Mouse (Mus musculus): ENCODE results near the gene Ensa. TPM values are rescaled to one million over a fixed set of nuclear protein-coding genes. Genes with fewer than 3 reads are reported as not detected.
"Not testable (repeated sequence)": the region's sequence is repeated elsewhere in the genome, so short reads cannot be mapped to it uniquely, and the experiment has no call there.

Gene Ensa
- polyA plus RNA-seq, 2 experiments: 43.4 to 67.8 TPM

DNA sequence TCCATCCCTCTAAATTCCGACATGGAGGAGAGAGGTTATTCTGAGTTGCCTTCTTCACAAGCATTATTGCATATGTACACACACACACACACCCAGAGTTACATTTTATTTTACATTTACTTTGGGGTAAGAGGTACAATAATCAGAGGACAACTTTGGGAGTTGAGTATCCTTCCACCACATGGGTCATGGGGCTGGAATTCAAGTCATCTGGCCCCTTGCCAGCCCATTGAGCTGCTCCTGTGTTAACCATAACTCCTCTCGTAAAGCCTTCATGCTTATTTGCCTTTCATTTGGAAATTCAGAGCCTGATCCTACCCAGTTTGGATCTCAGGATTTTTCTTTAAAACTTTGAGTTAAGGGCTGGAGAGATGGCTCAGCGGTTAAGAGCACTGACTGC lies 18.7 kb upstream of the Ensa start:
- Histone ChIP-seq H3K9me3 (ENCODE audit: control insufficient read depth, low read length) (no peaks in the 10 kb centered on the region), H3K4me2 (replicated peaks; ENCODE audit: low read depth, low read length, severe bottlenecking) (no peak overlapping the region), H3K4me1 (ENCODE audit: control insufficient read depth, insufficient read depth, low read length) (no peaks in the 10 kb centered on the region), H3K27me3 (ENCODE audit: control insufficient read depth, insufficient read depth, low read length) (no peaks in the 10 kb centered on the region), H3K4me3 (replicated peaks; ENCODE audit: low read length) (no peak overlapping the region), H3K36me3 (ENCODE audit: control insufficient read depth, insufficient read depth, low read length) (peaks cover 34% of the 10 kb centered on the region), H3K9ac (ENCODE audit: low read depth, low read length, severe bottlenecking) (no peak overlapping the region), H3K27ac (replicated peaks; ENCODE audit: low read depth, low read length) (no peak overlapping the region)
- whole genome bisulfite sequencing: 75% methylated on average over 3 of the region's 3 CpGs
- no peak for DNase-seq (ENCODE audit: low spot score)
- no peak for ATAC-seq (ENCODE audit: low FRiP score, low read depth)
- TF ChIP-seq POLR2A (IDR thresholded peaks at IDR 0.05; ENCODE audit: borderline replicate concordance, extremely low read depth, insufficient read depth, insufficient read length): no peak

- H3K4me3 ChIP-seq (replicated peaks; ENCODE audit: low read length): no peak overlapping the region
Measured at GRCm38 (mm10) chr3:95609195-95609594, 15.6 kb upstream of the Ensa start.

GRCm38 (mm10) chr3:95613996-95614395 lies 10.8 kb upstream of the Ensa start:
- no peak for DNase-seq (ENCODE audit: low spot score)
- Histone ChIP-seq H3K4me3 (replicated peaks; ENCODE audit: low read length) (no peak overlapping the region), H3K9ac (ENCODE audit: low read depth, low read length, severe bottlenecking) (no peak overlapping the region), H3K27me3 (ENCODE audit: control insufficient read depth, insufficient read depth, low read length) (no peaks in the 10 kb centered on the region), H3K36me3 (ENCODE audit: control insufficient read depth, insufficient read depth, low read length) (peaks cover 42% of the 10 kb centered on the region), H3K4me2 (replicated peaks; ENCODE audit: low read depth, low read length, severe bottlenecking) (no peak overlapping the region), H3K9me3 (ENCODE audit: control insufficient read depth, low read length) (no peaks in the 10 kb centered on the region), H3K4me1 (ENCODE audit: control insufficient read depth, insufficient read depth, low read length) (no peaks in the 10 kb centered on the region), H3K27ac (replicated peaks; ENCODE audit: low read depth, low read length) (no peak overlapping the region)
- no peak for ATAC-seq (ENCODE audit: low FRiP score, low read depth)
- no peak for TF ChIP-seq POLR2A (IDR thresholded peaks at IDR 0.05; ENCODE audit: borderline replicate concordance, extremely low read depth, insufficient read depth, insufficient read length)
- WGBS: 88% methylated on average over 1 of the region's 1 CpGs

More at GRCm38 (mm10) chr3:95609195-95609594, 15.6 kb upstream of the Ensa start:
- DNase-seq (ENCODE audit: low spot score): no peak
- H3K9ac ChIP-seq (ENCODE audit: low read depth, low read length, severe bottlenecking): no peak overlapping the region
- no peak for TF ChIP-seq POLR2A (IDR thresholded peaks at IDR 0.05; ENCODE audit: borderline replicate concordance, extremely low read depth, insufficient read depth, insufficient read length)
- no peaks in the 10 kb centered on the region for H3K9me3 ChIP-seq (ENCODE audit: control insufficient read depth, low read length)
- no peaks in the 10 kb centered on the region for H3K4me1 ChIP-seq (ENCODE audit: control insufficient read depth, insufficient read depth, low read length)
- H3K27ac ChIP-seq (replicated peaks; ENCODE audit: low read depth, low read length): no peak overlapping the region
- no peaks in the 10 kb centered on the region for H3K27me3 ChIP-seq (ENCODE audit: control insufficient read depth, insufficient read depth, low read length)
- peaks cover 37% of the 10 kb centered on the region for H3K36me3 ChIP-seq (ENCODE audit: control insufficient read depth, insufficient read depth, low read length)
- WGBS: 77% methylated on average over 3 of the region's 3 CpGs
- no peak overlapping the region for H3K4me2 ChIP-seq (replicated peaks; ENCODE audit: low read depth, low read length, severe bottlenecking)
- no peak for ATAC-seq (ENCODE audit: low FRiP score, low read depth)

DNA sequence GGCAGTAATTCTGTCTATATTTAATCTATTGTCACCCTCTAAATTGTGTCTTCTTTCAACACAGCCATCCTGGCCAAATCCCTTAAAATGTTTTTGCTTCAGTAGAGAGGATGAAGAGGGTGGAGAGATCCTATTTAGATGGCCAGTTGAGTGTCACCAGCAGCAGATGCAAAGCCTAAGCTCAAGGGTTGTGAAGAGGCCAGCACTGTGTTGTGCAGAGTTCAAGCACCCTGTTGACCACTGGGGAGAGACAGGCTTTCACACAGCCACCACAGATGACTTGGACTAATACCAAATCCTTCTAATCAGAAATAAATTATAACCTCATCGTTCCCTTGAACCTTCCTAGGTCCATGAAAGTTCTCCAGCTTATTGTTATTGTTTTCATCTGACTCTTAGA lies 6.3 kb upstream of the Ensa start:
- no peak for DNase-seq (ENCODE audit: low spot score)
- no peaks in the 10 kb centered on the region for H3K27me3 ChIP-seq (ENCODE audit: control insufficient read depth, insufficient read depth, low read length)
- H3K9ac ChIP-seq (ENCODE audit: low read depth, low read length, severe bottlenecking): no peak overlapping the region
- H3K36me3 ChIP-seq (ENCODE audit: control insufficient read depth, insufficient read depth, low read length): peaks cover 33% of the 10 kb centered on the region
- no peaks in the 10 kb centered on the region for H3K4me1 ChIP-seq (ENCODE audit: control insufficient read depth, insufficient read depth, low read length)
- H3K27ac ChIP-seq (replicated peaks; ENCODE audit: low read depth, low read length): no peak overlapping the region
- H3K9me3 ChIP-seq (ENCODE audit: control insufficient read depth, low read length): no peaks in the 10 kb centered on the region
- TF ChIP-seq POLR2A (IDR thresholded peaks at IDR 0.05; ENCODE audit: borderline replicate concordance, extremely low read depth, insufficient read depth, insufficient read length): no peak
- ATAC-seq (ENCODE audit: low FRiP score, low read depth): no peak
- 81% methylated on average over 1 of the region's 1 CpGs for WGBS
- H3K4me3 ChIP-seq (replicated peaks; ENCODE audit: low read length): no peak overlapping the region
- no peak overlapping the region for H3K4me2 ChIP-seq (replicated peaks; ENCODE audit: low read depth, low read length, severe bottlenecking)

- H3K9ac ChIP-seq (ENCODE audit: low read depth, low read length, severe bottlenecking): no peak overlapping the region
- H3K27ac ChIP-seq (replicated peaks; ENCODE audit: low read depth, low read length): no peak overlapping the region
- no peak overlapping the region for H3K4me3 ChIP-seq (replicated peaks; ENCODE audit: low read length)
- H3K27me3 ChIP-seq (ENCODE audit: control insufficient read depth, insufficient read depth, low read length): no peaks in the 10 kb centered on the region
- WGBS: 65% methylated on average over 1 of the region's 1 CpGs
- no peak overlapping the region for H3K4me2 ChIP-seq (replicated peaks; ENCODE audit: low read depth, low read length, severe bottlenecking)
- no peak for TF ChIP-seq POLR2A (IDR thresholded peaks at IDR 0.05; ENCODE audit: borderline replicate concordance, extremely low read depth, insufficient read depth, insufficient read length)
- ATAC-seq (ENCODE audit: low FRiP score, low read depth) (no peak), DNase-seq (ENCODE audit: low spot score) (no peak)
- peaks cover 27% of the 10 kb centered on the region for H3K36me3 ChIP-seq (ENCODE audit: control insufficient read depth, insufficient read depth, low read length)
- H3K4me1 ChIP-seq (ENCODE audit: control insufficient read depth, insufficient read depth, low read length): peaks cover 7% of the 10 kb centered on the region
- no peaks in the 10 kb centered on the region for H3K9me3 ChIP-seq (ENCODE audit: control insufficient read depth, low read length)
Measured at GRCm38 (mm10) chr3:95621241-95621640, 3.6 kb upstream of the Ensa start.

DNA sequence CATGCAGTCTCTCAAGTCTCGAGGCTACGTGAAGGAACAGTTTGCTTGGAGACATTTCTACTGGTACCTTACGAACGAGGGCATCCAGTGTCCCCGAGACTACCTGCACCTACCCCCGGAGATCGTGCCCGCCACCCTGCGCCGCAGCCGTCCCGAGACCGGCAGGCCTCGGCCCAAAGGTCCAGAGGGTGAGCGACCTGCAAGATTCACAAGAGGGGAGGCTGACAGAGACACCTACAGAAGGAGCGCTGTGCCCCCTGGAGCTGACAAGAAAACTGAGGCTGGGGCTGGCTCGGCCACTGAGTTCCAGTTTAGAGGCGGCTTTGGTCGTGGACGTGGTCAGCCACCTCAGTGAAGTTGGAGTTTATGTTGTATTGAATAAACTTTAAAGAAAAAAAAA lies 2.4 kb upstream of the Ensa start:
- DNase-seq (ENCODE audit: low spot score); ATAC-seq (ENCODE audit: low FRiP score, low read depth); H3K4me3 ChIP-seq (replicated peaks; ENCODE audit: low read length); H3K9ac ChIP-seq (ENCODE audit: low read depth, low read length, severe bottlenecking); H3K27me3 ChIP-seq (ENCODE audit: control insufficient read depth, insufficient read depth, low read length); H3K4me2 ChIP-seq (replicated peaks; ENCODE audit: low read depth, low read length, severe bottlenecking); H3K4me1 ChIP-seq (ENCODE audit: control insufficient read depth, insufficient read depth, low read length); H3K27ac ChIP-seq (replicated peaks; ENCODE audit: low read depth, low read length); H3K9me3 ChIP-seq (ENCODE audit: control insufficient read depth, low read length): not testable (repeated sequence)
- H3K36me3 ChIP-seq (ENCODE audit: control insufficient read depth, insufficient read depth, low read length): peaks cover 26% of the 10 kb centered on the region
- 93% methylated on average over 19 of the region's 20 CpGs for WGBS
